Mouse (Mus musculus) spleen, postnatal 14 days (tissue): Measurements from ENCODE around the gene Macf1.
A peak's percentile ranks its signal among the peaks of the same experiment; 100 is the strongest.
"Not testable (repeated sequence)": the region's sequence is repeated elsewhere in the genome, so short reads cannot be mapped to it uniquely, and the experiment has no call there.

Experiments
- DNase-seq, 2 experiments: peaks; one replicate each; pipeline ENCODE4 v3.0.0; 2021 to 2022; ENCODE audit warnings: low spot score in 2 of 2

Macf1 gene

DNA sequence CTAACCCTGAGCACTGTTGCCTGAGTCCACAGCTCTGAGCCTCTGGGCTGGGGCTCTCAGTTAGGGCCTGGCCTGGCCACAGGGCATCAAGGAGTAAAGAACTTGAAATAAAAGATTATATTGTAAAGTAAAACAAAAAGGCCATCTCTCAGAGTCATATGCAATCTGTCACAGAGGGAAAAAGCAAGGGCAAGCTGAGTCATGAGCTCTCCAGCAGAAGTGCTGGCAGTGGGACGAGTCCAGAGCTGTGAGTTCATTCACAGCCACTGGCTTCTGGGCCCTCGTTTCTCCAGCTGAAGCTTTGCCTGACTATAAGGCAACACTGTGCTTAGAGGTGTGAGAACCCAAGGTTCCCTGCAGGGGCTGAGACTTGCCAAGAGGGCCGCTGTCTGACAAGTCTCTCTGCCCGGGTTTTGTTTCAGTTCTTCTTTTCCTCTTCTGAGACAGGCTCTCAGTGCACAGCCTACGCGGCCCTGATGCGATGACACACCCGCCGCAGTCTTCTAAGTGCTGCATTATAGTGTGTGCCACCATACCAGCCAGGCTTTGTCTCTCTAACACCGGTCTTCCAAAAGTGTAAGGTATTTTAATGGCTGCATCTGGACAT, 330.8 kb downstream of the Macf1 start:
- peak in 1 of 2 experiments; percentile 9 for DNase-seq

DNA sequence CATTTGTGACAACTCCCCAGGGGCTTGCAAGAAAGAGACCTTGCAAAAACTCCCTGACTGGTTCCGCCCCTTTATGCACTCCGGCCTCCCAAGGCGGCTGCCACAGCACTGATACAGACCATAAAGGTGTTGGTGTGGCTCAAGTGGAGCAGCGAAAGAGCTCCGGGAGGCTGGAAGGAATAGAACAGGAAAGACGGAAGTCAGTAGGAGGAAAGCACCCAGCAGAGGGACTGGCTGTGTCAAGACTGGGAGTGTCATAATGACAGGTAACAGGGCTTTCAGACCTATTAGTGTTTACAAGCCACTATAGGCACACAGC, 340.7 kb downstream of the Macf1 start:
- no peak for DNase-seq

DNA sequence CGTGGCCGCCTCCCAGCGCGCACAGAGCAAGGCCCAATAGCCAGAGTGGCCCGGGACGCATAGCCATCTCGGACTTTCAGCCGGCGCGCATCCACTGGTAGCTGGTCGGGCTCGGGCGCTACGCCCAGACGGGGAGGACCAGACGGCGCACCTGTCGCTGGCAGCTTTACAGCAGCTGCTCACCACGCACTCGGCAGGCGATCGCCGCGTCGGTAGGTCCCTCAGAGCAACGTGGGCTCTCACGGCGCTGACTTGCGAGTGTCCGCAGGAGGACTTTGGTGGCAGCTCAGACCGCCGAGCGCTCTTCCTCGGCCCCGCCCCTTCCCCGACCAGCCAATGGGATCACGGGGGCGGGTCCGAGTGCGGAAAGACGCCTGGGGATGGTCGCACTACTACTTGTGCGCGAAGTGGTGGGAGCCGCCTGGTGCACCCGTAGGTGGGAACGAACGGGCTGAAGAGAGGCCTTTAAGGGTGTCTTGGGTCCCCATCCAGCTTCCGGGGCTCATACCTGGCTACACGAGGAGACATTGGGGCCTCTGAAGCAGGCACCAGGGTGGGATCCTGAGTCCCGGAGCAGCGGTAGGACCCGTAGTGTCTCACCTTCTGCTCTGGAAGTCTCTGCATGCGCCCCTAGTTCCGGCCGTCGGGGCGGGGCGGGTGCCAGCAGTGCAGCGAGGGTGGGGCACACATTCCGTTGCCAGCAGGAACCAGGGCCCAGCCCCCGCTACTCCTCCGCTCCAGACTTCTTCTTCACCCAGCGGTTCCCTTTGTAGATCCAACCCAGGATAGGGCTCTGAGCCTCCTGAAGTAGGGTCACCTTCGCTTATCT, 341.3 kb downstream of the Macf1 start, which contains the start of gene Bmp8a:
Gene Bmp8a, minus strand, starts transcription at position 611 of the 829 bp plus-strand sequence.
- peak; percentile 21 to 52 for DNase-seq

DNA sequence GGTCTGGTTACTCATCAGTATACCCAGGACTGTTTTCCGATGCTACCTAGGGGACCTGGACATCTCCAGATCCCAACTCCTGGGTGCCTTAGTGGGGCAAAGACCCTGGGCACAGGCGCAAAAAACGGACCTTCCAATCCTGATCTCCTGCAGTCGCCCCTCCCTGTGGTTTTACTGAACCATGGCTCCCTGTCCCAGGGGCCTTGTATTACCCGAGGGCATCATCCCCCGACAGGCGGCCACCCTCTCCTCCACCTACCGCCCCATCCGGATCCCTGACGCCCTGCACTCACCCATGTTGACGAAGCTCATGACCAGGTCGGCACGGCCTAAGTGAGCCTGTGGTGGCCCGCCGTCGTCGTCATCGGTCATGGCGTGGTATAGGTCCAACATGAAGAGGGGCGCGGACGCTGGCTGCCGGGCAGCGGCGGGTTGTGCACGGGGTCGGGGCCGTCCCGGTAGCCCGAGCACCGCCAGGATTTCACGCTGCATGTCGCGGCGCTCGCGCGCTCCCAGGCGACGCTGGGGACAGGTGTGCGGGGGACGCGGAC, 342.0 kb downstream of the Macf1 start:
- no peak for DNase-seq

DNA sequence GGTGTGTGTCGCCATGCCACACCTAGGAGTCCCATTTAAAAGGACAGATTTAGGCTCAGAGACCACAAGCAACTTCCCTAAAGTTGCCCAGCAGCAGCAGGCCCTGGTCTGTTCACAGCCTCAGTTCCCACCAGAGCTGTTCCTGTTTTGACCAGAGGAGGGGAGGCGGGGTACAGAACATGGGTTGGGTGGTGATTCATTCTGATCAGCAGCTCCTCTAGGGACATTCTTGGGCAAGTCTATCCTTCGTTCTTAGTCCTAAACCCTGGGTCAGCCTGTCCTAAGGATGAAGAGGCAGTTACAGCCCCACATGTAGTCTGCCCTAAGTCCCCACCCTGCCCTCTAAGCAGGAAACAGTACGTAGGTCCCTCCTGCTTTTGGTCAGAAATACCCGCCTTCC, 343.9 kb downstream of the Macf1 start:
- no peak for DNase-seq

DNA sequence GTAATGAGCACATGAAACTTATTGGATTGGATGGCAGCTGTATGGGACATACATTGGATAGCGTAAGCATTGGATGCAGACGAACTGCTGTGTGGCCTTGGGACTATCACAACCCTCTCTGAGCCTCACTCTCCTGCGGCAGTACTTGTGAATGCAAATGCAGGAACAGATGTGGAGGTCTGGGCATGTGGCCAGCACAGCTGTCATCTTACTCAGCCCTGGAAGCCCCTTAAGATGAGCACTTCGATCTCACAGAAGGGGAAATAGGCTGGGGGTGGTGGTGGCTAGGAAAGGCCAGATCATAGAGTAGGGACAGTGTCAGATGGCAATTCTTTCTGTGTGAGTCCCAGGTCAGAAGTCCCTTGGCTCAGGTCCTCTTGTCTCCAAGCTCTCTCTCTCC, 346.5 kb downstream of the Macf1 start:
- DNase-seq: no peak

DNA sequence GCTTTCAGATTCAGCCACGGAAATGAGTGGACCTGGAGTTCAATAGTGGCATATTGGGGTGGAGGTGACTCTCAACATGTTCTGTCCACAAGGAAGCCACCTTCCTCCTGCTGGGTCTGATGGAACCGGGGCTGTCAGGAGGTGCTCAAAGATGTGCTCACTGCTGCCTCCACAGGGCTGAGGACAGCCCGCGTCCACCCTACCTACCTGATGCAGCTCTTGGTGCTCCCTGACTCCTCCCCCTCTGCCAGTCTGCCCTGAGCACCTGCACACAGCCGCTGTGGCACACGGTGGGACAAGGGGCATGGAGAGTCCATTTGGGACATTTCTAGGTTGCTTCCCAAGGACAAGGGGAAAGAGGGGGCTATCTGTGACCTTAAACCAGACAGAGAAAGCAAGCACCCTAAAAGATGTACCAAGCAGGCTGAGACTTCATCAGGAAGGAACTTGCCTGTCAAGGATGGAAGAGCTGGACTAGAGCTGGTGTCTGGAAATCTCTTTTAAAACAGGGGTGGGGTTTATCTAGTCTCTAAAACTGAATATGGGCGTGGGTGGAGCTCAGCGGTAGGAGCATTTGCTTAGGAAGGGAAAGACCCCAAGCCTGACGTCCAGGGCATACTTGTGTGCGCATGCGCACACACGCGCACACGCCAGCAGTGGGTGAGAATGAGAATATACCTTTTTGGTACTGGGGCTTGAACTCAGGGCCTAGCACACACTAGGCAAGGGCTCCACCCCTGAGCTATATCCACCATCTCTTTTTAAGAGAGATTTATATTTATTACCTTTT, 348.2 kb downstream of the Macf1 start:
- DNase-seq: no peak

DNA sequence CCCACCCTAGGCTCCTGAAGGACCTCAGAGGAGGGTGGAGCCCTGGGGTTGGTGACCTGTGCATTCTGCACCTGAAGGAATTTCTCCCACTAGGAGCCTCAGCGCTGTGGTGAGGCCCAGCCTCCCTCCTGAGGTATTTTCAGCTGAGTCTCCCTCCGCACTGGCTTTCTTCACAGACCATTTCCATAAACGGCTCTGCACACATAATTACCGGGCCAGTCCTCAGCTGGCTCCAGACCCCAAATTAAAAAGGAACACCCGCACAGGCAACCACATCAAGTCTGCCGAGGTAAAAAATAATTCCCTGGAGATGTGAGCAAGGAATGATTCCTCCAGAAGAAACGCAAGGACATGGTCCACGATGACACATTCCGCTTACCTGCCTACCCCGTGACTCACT, 348.9 kb downstream of the Macf1 start:
- DNase-seq: not testable (repeated sequence)

DNA sequence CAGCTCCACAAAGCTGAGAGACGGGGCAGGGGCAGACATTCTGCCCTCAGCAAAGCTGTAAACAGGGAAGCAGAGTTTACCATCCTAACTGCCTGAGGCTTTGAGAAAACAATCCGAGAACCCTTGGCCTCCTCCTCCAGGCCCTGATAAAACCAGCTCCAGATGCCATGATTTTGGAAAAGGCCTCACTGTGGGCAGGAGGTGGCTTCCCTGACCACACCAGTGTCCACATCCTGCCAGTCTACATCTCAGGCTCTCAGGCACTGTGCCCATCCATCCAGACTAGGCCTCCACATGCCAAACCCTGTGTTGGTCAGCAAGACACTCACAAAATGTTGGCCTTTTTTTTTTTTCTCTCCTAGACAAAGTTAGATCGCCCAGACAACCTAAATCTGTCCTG, 350.0 kb downstream of the Macf1 start:
- DNase-seq: no peak

DNA sequence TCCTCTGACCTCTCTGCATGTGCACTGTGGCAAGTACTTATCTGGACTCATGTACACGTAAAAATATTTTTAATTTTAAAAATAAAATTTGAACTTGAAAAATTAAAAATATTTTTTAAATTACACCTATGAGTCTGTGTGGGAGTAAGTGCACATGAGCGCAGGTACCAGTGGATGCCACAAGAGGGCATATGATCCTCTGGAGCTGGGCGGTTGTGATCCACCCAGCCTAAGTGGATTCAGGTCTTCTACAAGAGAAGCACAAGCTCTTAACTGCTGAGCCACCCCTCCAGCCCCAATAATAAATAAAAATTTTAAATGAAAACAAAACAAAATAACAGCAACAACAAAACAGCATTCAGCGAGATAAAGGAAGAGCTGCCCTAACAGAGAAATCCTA, 351.0 kb downstream of the Macf1 start:
- no peak for DNase-seq

DNA sequence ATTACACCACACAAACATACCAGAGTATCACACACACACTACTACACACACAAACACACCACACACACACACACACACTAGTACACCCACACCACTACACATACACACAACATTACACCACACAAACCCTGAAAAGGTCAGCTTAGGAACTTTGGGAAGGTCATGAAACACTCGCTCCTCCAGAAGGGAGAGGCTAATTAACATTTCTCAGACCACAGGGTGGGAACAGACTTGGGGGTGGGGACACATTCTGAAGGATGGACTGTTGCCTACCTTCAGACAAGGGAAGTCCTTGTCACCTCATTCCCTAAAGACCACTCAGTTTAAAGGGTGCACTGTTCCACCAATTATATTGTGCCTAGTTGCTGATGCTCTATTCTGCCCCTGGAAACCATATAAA, 352.2 kb downstream of the Macf1 start:
- DNase-seq: not testable (repeated sequence)

DNA sequence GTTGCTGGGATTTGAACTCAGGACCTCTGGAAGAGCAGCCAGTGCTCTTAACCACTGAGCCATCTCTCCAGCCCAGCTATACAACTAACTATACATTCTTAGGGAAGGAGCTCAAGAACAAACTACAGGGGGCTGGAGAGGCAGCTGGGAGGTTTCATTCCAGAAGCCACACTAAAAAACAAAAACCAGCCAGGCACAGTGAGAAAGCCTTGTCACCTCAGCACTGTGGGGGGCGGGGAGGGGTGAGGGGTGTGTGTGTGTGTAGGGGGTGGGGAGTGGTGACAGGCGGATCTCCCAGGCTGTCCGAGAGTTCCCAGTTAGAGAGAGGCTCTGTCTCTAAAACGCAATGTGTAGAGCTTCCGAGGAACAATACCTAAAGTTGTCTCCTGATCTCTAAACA, 352.8 kb downstream of the Macf1 start:
- no peak for DNase-seq

DNA sequence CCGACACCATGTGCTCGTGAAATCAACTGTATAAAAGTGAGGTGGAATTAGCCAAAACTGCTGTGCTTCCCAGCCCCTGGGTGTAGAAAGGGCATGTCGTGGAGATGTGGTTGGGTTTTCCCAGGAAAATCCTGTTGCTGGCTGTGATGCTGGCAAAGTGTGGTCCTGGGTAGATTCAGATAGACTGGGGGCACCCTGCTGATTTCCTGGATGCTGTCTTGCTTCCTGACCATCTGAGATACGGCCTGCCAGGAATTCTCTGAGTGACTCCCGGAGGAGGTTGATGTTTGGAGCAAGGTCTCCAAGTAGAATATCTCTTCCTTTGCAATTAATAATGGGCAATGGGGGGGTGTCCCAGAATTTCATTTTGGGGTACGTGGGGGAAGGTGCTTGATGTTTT, 355.2 kb downstream of the Macf1 start:
- no peak for DNase-seq

DNA sequence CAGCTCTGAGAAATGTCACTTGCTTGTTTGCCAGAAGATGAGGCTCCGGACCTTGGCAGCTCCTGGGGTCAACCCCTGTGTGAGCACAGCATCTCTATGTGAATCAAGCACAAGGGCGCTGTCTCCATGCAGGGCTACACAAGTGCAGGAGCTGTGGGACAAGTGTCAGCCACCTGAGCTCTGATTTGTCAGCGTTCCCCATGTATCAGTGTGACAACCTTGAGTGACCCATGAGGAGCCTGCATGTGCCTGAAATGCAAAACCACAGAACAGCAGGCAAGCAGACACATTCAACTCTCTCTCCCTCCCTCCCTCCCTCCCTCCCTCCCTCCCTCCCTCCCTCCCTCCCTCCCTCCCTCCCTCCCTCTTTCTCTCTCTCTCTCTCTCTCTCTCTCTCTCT, 356.5 kb downstream of the Macf1 start:
- no peak for DNase-seq

DNA sequence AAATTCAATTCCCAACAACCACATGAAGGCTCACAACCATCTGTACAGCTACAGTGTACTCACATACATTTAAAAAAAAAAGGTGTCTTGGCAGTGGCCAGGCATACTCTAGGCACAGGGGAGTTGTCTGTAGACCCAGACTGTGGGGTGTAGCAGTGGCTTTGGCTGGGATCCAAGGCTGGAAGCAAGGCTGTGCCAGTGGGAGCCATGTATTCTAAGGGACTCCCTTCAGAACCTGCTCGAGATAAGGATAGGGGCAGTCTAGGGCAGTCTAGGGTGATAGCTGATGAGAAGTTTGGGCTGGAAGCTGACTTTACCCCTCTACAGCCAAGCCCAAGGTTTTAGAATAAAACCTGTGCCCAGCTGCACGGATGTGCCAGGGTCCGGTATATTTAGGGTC, 358.1 kb downstream of the Macf1 start:
- DNase-seq: no peak

DNA sequence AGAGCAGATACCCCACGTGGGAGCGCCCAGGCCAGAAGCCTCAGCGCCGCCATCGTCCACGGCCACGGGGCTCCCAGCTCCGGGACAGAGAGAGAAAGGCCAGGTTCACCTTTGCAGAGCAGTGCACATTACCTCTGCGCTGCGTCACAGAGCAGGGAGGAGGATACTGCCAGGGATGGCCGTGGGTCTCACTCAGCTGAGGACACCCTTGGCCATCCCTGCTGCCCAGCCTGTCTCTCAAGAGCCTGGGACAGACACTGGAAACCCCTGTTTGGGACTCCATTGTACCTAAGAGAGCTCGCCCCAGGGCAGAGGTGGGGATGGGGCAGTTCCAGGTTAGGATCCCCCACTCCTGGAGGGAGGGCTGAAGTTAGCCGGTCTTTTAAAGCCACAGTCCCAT, 360.6 kb downstream of the Macf1 start, which contains the start of gene Oxct2a:
Gene Oxct2a, minus strand, starts transcription at position 101 of the 400 bp plus-strand sequence.
- DNase-seq: no peak

DNA sequence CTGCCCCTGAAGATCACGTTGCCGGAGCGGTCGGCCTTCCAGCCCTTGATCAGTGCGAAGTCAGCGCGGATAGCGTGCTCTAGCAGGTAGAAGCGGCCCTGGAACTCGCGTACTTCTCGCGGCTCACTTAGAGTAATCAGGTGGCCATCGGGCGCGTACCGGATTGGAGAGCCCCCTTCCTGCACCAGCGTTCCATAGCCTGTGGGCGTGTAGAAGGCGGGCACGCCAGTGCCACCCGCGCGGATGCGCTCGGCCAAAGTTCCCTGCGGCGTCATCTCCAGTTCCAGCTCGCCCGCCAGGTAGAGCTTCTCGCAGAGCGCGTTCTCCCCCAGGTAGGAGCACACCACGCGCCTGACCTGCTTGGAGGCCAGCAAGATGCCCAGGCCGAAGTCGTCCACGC, 361.2 kb downstream of the Macf1 start:
- not testable (repeated sequence) for DNase-seq

DNA sequence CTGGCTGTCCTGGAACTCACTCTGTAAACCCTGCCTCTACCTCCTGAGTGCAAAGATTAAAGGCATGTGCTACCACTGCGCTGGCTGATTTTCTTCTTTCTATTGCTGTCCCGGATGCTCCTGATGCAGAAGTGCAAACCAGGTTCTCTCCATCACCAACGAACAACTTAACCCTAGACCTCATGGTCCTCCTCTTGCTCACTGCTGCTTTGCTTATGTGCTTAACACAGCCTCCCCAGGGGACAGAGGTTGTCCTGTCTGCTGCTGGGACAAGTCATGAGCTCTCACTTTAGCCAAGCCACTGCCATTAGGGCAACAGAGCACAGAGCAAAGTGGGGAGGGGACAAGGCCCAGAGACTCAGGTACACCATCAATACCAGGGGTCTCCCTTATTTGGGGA, 369.7 kb downstream of the Macf1 start:
- DNase-seq: no peak

DNA sequence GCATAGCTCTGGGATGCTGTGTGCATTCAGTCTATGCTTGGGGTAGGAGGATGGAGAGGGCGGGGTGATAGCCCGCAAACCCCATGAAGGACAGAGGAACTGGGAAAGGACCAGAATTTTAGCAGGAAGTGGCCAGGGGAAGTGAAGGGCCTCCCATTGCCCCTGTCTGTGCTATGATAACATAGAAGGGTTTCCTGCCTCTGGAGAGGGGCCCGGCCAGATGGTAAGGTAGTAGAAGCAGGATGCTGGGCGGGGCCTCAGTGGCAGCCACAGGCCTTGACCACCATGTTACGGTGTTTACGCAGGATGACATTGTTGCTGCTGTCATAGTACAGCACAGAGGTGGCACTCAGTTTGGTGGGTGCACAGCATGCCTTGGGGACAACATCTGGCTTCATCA, 371.1 kb downstream of the Macf1 start:
- no peak for DNase-seq

DNA sequence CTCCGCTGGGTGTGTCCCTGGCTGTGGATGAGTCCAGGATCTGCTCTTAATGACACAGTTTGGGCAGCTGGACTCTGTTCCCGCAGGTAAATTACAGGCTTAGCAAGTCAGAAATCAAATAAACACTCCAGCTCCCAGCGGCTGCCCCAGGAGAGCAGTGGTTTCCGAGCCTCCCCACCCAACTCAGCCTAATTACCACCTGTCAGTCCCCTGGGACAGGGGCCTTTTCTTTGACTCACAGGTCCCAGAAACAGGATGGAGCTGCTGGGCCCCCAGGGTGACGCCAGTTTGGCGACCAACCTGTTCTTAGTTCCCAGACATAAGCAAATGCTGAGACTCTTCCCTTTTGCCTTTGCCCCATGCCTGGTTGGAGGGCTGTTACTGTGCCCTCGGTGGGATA, 372.3 kb downstream of the Macf1 start:
- DNase-seq: no peak

DNA sequence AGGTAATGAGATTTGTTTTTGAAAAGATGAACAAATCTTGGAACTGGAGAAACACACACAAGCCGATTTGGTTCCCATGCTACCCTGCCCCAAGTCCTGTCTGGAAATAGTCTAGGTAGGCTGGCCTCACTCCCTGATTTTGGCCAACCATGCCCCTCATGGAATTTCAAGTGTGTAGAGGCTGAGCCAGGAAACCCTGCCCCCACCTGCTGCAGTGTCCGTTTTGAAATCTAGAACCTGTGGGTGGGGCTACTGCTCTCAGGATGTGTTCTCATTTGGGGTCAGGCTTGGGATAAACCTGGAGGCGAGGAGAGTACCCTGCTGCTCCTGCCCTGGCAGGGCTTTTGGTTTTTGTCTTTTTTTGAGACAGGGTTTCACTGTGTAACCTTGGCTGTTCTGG, 375.9 kb downstream of the Macf1 start:
- DNase-seq: no peak

DNA sequence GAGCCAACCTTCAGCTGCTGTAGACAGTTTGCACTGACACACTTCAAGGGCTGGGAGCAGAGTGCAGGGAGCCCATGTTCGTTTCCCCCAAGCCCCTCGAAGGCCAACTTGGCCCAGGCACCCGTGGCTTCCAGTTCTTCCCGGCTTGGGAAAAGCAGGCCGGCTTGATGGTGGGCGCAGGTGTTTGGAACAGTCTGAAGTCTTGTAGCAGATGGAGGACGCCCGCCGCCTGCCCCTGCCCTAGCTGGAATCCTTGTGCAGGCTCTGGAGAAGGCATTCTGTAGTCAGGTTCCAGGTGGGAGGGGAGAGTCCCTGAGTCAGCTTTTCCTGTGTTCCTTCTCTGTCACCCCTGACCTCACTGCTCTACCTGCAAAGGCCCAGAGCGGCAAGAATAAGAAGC, 377.2 kb downstream of the Macf1 start:
- DNase-seq: no peak
